In the genomic region with DNA sequence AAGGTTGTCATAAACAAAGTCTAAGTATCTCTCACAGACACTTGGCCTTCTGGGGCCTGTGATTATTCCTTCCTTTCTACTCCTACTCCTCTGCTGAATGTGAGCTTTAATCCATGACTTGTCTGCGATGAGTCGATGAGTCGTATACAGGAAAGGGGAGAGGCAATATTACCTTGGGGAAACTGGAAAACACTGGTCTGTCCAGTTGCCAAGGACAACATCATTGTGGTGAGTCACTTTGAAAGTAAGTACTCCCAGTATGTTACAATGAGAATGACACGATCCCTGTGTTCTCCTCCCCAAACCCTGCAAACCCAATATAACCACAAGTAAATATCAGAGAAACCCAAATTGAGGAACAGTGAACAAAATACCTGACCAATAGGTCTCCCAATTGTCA, we compare ENCODE assay signal across 22 mouse cellular contexts. TPM values are rescaled to one million over a fixed set of nuclear protein-coding genes. Genes with fewer than 3 reads are reported as not detected.
DNase-seq lines count a peak whose midpoint lies in the region; ATAC-seq and TF ChIP-seq lines count a peak whose summit lies in the region.
"Had no signal": no experiment of that assay in that cellular context is flagged by ENCODE, and none has a peak within 500 bp of the region (broad histone marks: within the 10 kb centered on the region; RNA-seq: fewer than 3 reads in every experiment).

No protein-coding gene starts in this region.

- no peaks in the 10 kb centered on the region for H3K9me3 ChIP-seq in midbrain, embryonic 10.5 days (replicated peaks)
- H3K9me3 ChIP-seq in liver, postnatal 0 days (ENCODE audit: low read length) = no peaks in the 10 kb centered on the region
- H3K9me3 ChIP-seq: embryonic facial prominence, embryonic 13.5 days; heart, embryonic 15.5 days; limb, embryonic 12.5 days; liver, embryonic 12.5 days; midbrain, embryonic 13.5 days; neural tube, embryonic 13.5 days had no signal

- no peaks in the 10 kb centered on the region for H3K36me3 ChIP-seq in midbrain, embryonic 10.5 days
- H3K36me3 ChIP-seq in liver, postnatal 0 days (replicated peaks; ENCODE audit: insufficient read depth, low read length) = no peaks in the 10 kb centered on the region
- H3K36me3 ChIP-seq: embryonic facial prominence, embryonic 13.5 days; heart, embryonic 15.5 days; limb, embryonic 12.5 days; liver, embryonic 12.5 days; midbrain, embryonic 13.5 days; neural tube, embryonic 13.5 days had no signal

- WGBS in midbrain, embryonic 10.5 days = 95% methylated on average over 4 of the region's 4 CpGs
- 74% methylated on average over 4 of the region's 4 CpGs for WGBS in liver, postnatal 0 days (ENCODE audit: insufficient replicate concordance)

- no peak for TF ChIP-seq EP300 in liver, postnatal 0 days (IDR thresholded peaks at IDR 0.05; ENCODE audit: low read depth)

- H3K27ac ChIP-seq in midbrain, embryonic 10.5 days (replicated peaks) = no peak overlapping the region
- H3K27ac ChIP-seq in liver, postnatal 0 days (ENCODE audit: low read depth) = no peak overlapping the region
- H3K27ac ChIP-seq: embryonic facial prominence, embryonic 13.5 days; heart, adult 2 months; heart, embryonic 15.5 days; limb, embryonic 12.5 days; liver, embryonic 12.5 days; midbrain, embryonic 13.5 days; neural tube, embryonic 13.5 days had no signal

- no peak overlapping the region for H3K4me2 ChIP-seq in liver, postnatal 0 days (ENCODE audit: low read depth, low read length)
- H3K4me2 ChIP-seq: embryonic facial prominence, embryonic 13.5 days; heart, embryonic 15.5 days; limb, embryonic 12.5 days; liver, embryonic 12.5 days; lung, embryonic 14.5 days; midbrain, embryonic 13.5 days; neural tube, embryonic 13.5 days had no signal

- no peaks in the 10 kb centered on the region for H3K27me3 ChIP-seq in midbrain, embryonic 10.5 days (ENCODE audit: low read depth, poor library complexity, severe bottlenecking)
- no peaks in the 10 kb centered on the region for H3K27me3 ChIP-seq in liver, postnatal 0 days (ENCODE audit: insufficient read depth, low read length)
- H3K27me3 ChIP-seq: CH12.LX; embryonic facial prominence, embryonic 13.5 days; heart, embryonic 15.5 days; limb, embryonic 12.5 days; liver, embryonic 12.5 days; midbrain, embryonic 13.5 days; neural tube, embryonic 13.5 days had no signal

- H3K4me3 ChIP-seq in midbrain, embryonic 10.5 days = no peak overlapping the region
- H3K4me3 ChIP-seq in liver, postnatal 0 days (ENCODE audit: low read depth, low read length) = no peak overlapping the region
- H3K4me3 ChIP-seq: embryonic facial prominence, embryonic 13.5 days; heart, adult 2 months; heart, embryonic 15.5 days; limb, embryonic 12.5 days; liver, embryonic 12.5 days; midbrain, embryonic 13.5 days; neural tube, embryonic 13.5 days had no signal

- no peak for TF ChIP-seq CTCF in liver, postnatal 0 days (IDR thresholded peaks at IDR 0.05; ENCODE audit: low read depth)

- ATAC-seq in liver, postnatal 0 days = no peak
- ATAC-seq: forebrain, embryonic 16.5 days; hindbrain, embryonic 16.5 days; intestine, embryonic 16.5 days; liver, embryonic 12.5 days; midbrain, embryonic 13.5 days had no signal

- no peaks in the 10 kb centered on the region for H3K4me1 ChIP-seq in midbrain, embryonic 10.5 days
- no peaks in the 10 kb centered on the region for H3K4me1 ChIP-seq in liver, postnatal 0 days (ENCODE audit: insufficient read depth)
- H3K4me1 ChIP-seq: embryonic facial prominence, embryonic 13.5 days; heart, embryonic 15.5 days; limb, embryonic 12.5 days; liver, embryonic 12.5 days; midbrain, embryonic 13.5 days; neural tube, embryonic 13.5 days had no signal

- no peak overlapping the region for H3K9ac ChIP-seq in liver, postnatal 0 days (replicated peaks)
- H3K9ac ChIP-seq: embryonic facial prominence, embryonic 13.5 days; heart, embryonic 15.5 days; limb, embryonic 12.5 days; liver, embryonic 12.5 days; lung, embryonic 14.5 days; midbrain, embryonic 13.5 days; neural tube, embryonic 13.5 days had no signal

- peak; percentile 47 for DNase-seq in 3134 (ENCODE audit: extremely low read depth, insufficient read length, low spot score)
- DNase-seq in 3T3-L1 (ENCODE audit: low read depth, low spot score) = peak; percentile 96
- DNase-seq in adipocyte (ENCODE audit: low spot score) = peak; percentile 29
- peak; percentile 59 for DNase-seq in fibroblast of lung, adult 2 months (ENCODE audit: low read depth)
- no peak for DNase-seq in midbrain, embryonic 10.5 days (ENCODE audit: low spot score)
- DNase-seq in liver, postnatal 0 days = no peak
- DNase-seq in lung, postnatal 14 days = no peak
- DNase-seq: cerebellum, adult 9-11 months; heart, adult 2 months; lung, embryonic 14.5 days; spleen, adult 18-20 months; thymus, adult 18-20 months had no signal

RNA-seq across cellular contexts. Expression of a gene that starts 17.7 kb away (rescaled TPM):
- 16.2 and 17.0 TPM in 2 replicates for polyA plus RNA-seq in midbrain, embryonic 10.5 days (2016; fragmentation: Nextera tagmentation; extraction: Ambion mirVana)
- 14.6 and 15.2 TPM in 2 replicates for polyA plus RNA-seq in liver, postnatal 0 days (2015; fragmentation: Nextera tagmentation; extraction: Ambion mirVana)

Comparison
In these comparisons a context has a peak if more than half of its experiments do, and no peak if none do; other contexts are left out.
1. DNase-seq: peak in 3134 (single experiment), 3T3-L1 (single experiment), adipocyte (single experiment) and fibroblast of lung, adult 2 months (single experiment); none in midbrain, embryonic 10.5 days (single experiment), liver, postnatal 0 days (single experiment) and lung, postnatal 14 days (single experiment).